Mouse (Mus musculus) adipocyte (in vitro differentiated cells): Measurements from ENCODE around the gene Bpifc.

Source experiments
- DNase-seq: peaks from one replicate; pipeline ENCODE4 v3.0.0-alpha.2; 2016; ENCODE audit warnings: low spot score

Bpifc gene

GRCm38 (mm10) chr10:85951765-85952443 is 59.8 kb downstream of the Bpifc start:
- DNase-seq: no peak

GRCm38 (mm10) chr10:85948483-85949196 is 63.1 kb downstream of the Bpifc start:
- no peak for DNase-seq

- no peak for DNase-seq
These were observed 75.3 kb downstream of the Bpifc start for GRCm38 (mm10) chr10:85936280-85936965.

- DNase-seq: no peak
These were observed 81.7 kb downstream of the Bpifc start for GRCm38 (mm10) chr10:85929962-85930361.

GRCm38 (mm10) chr10:85929208-85929591 is 82.5 kb downstream of the Bpifc start:
- DNase-seq: no peak

GRCm38 (mm10) chr10:85928499-85929207 is 83.0 kb downstream of the Bpifc start:
- no peak for DNase-seq

- DNase-seq: no peak
These were observed 83.8 kb downstream of the Bpifc start, which contains the start of gene Ascl4 for GRCm38 (mm10) chr10:85927676-85928445. Gene Ascl4 (plus strand): TSS chr10:85927681.

GRCm38 (mm10) chr10:85916498-85917309 is 95.0 kb downstream of the Bpifc start, which contains the start of gene Prdm4:
Gene Prdm4 (minus strand): TSS chr10:85917142.
- peak; percentile 97 for DNase-seq
